Mouse (Mus musculus): ENCODE results near the gene Gpr157.
"Not testable (repeated sequence)": the region's sequence is repeated elsewhere in the genome, so short reads cannot be mapped to it uniquely, and the experiment has no call there.

Gene Gpr157

GRCm38 (mm10) chr4:150087161-150087889 is at the start of gene Gpr157:
Gene Gpr157 (plus strand): TSS chr4:150087365.
- in situ Hi-C loops (cut with MboI, MseI), result no loop called here

DNA sequence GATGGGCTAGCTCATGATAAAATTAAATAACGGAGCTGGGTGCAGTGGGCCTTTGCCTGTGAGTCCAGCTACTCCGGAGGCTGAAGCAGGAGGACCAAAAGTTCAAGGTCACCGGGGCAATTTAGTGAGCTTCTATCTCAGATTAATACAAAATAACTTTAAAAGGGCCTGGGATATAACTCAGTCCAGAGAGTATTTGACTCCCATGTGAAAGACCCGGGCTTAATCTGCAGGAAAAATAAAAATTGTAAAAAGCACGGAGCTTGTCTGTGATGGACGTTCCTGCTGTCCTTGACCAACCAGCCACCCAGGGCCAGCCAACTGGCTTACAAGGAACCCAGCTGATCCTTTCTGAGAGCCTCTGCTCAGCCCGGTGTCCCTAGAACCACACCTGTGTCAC is 48.6 kb upstream of the Gpr157 start:
- in situ Hi-C loops (cut with MboI, MseI), result loop anchor here (5.0 to 10.0 kb wide), 2 partner anchors 34 to 56 kb away; no protein-coding TSS in a partner anchor

GRCm38 (mm10) chr4:150040003-150040581 is 47.1 kb upstream of the Gpr157 start:
- in situ Hi-C loops (cut with MboI, MseI), result no loop called here

- in situ Hi-C loops (cut with MboI, MseI), result not testable (repeated sequence)
Observed at GRCm38 (mm10) chr4:150040856-150041255, 46.3 kb upstream of the Gpr157 start.

GRCm38 (mm10) chr4:150041346-150042110 is 45.6 kb upstream of the Gpr157 start:
- in situ Hi-C loops (cut with MboI, MseI), result no loop called here

DNA sequence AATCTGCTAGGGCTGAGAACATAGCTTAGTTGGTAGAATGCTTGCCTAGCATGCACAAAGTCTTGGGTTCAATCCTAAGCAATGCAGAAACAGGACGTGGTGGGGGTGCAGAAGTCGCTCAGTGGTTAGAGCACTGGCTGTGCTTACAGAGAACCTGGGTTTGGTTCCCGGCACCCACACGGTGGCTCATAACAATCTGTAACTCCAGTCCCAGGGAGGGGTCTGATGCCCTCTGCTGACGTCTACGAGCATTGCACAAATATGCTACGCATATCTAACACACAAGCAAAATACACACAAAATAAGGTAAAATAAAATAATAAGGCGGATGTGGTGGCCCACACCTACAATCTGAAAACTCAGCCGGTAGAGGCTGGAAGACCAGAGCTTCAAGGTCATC is 43.6 kb upstream of the Gpr157 start:
- in situ Hi-C loops (cut with MboI, MseI), result no loop called here

DNA sequence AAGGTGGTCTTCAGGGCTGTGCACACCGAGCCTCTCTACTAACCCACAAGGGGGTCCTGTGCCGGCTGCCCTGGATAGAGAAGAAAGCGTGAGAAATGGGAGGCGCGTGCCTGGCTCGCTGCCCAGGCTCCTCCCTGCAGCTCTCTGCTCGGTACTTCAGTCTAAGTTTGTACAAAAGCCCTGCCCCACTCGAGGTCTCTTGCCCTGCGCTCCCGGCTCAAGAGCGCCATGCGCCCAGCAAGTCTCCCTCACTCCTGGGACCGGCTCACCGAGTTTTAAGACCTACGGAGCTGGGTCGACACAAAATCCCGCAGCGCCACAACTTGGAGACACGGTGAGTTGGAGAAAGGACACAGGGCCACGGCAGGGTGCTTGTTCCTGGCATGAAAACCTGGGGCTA is 39.1 kb upstream of the Gpr157 start:
- in situ Hi-C loops (cut with MboI, MseI), result no loop called here

GRCm38 (mm10) chr4:150048478-150049156 is 38.5 kb upstream of the Gpr157 start:
- in situ Hi-C loops (cut with MboI, MseI), result no loop called here

DNA sequence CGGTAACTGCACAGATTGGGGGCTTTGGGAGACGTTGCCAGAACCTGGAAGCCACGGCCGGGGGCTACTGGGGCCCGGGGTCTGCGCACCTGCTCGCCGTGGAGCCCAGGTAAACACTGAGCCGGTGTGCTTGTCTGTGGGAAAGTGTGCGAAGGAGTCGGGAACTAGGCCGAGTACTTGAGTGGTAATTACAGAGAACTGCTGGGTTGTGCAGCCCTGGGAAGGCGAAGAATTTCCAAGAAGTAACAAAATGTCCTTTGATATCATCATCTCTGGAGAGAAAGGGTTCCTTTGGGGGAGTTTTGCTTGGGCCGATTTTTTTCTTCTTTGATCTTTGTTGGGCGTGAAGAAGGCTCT is 38.0 kb upstream of the Gpr157 start:
- in situ Hi-C loops (cut with MboI, MseI), result no loop called here

DNA sequence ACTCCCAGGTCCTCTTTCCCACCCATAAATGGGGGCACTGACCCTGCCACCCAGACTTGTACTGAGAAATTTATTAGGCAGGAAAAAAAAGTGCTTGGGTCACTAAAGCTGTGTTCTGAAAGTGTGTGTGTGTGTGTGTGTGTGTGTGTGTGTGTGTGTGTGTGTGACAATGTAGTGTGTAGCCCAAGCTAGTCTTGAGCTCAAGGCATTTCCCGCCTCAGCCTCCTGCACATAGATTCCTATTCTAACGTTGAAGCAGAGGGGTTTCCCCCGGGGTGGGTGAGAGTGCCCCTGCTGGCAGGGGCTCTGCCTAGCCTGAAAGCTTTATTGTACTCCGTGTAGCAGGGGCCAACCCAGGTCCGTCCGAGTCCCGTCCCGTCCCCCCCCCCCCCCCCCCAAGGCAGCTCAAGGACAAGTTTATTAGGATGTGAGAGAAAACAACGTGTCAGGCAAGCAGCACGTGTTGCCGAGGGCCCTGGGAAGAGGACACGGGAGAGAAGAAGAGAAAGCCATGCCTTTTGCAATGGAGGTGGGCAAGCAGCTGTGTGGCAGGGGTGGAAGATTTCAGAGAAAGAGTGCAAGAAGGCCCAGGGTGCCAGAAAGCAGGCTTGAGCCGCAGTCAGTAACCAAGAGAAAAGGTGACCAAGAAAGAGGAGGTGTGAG is 37.5 kb upstream of the Gpr157 start:
- in situ Hi-C loops (cut with MboI, MseI), result no loop called here

DNA sequence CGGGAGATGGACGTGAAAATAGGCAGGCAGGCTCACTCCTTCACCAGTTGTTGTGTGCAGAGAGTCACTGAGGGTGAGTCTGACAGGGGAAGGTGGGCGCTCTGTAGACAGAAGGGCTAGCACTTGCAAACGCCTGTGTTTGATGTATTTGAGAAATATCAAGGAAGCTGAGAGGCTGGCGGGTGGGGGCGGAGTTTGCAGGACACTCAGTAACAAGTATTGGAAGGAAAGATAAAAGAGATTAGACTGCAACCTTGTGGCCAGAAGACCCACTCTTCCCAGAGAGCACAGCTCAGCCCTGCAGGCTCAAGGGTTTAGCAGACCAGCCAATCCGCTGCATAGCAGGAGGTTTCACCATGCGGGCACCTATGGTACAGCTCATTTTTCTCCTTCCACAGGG is 35.7 kb upstream of the Gpr157 start:
- in situ Hi-C loops (cut with MboI, MseI), result no loop called here

- in situ Hi-C loops (cut with MboI, MseI), result no loop called here
Observed at GRCm38 (mm10) chr4:150052380-150052779, 34.8 kb upstream of the Gpr157 start.

GRCm38 (mm10) chr4:150056171-150056570 is 31.0 kb upstream of the Gpr157 start:
- in situ Hi-C loops (cut with MboI, MseI), result no loop called here

DNA sequence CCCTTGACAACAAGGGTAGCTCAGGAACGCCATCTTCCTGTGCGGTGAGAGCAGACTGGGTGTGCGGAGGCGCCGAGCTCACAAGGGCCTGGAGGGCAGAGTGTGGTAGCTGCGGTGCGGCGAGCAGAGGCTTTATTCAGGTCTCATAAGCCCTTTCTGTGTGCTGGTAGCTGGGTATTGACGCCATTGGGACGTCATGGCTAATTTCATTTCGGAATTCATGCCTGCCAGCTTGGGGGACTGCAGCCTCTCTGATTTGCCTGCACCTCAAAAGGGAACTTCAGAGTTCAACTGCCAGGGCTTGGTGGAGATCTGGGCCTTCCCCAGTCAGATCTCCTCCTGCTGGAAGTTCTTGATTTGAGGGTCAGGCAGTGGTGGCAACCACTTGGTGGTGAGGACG is 29.4 kb upstream of the Gpr157 start:
- in situ Hi-C loops (cut with MboI, MseI), result no loop called here

DNA sequence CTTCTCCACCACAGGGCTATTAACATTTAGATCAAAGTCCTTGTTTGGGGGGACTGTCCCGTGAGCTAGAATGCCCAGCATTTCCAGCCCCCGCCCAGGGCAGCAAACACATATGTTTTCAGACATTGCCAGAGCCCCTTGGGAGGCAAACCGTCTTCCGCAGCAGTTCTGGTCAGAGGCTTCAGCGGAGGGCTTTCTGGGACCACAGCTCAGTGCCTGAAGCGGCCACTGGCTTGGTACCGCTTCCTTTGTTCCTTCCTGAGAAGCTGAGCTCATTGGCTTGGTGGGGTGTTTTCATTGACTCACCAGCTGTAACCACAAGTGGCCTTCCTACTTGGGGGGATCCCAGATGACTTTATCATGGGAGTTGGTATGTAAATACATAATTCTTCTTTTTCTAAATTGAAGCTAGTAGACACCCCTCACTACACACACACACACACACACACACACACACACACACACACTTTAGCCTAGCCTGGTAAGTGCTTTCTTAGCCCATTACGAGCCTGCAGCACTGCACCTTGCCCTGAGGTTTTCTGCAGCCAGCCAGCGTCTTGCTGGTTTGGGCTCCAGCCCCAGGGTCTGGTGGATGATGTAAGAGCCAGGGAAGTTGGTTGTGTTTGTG is 27.2 kb upstream of the Gpr157 start:
- in situ Hi-C loops (cut with MboI, MseI), result no loop called here

- in situ Hi-C loops (cut with MboI, MseI), result no loop called here
Observed at GRCm38 (mm10) chr4:150060469-150061170, 26.5 kb upstream of the Gpr157 start.

GRCm38 (mm10) chr4:150061432-150062225 is 25.5 kb upstream of the Gpr157 start:
- in situ Hi-C loops (cut with MboI, MseI), result no loop called here

DNA sequence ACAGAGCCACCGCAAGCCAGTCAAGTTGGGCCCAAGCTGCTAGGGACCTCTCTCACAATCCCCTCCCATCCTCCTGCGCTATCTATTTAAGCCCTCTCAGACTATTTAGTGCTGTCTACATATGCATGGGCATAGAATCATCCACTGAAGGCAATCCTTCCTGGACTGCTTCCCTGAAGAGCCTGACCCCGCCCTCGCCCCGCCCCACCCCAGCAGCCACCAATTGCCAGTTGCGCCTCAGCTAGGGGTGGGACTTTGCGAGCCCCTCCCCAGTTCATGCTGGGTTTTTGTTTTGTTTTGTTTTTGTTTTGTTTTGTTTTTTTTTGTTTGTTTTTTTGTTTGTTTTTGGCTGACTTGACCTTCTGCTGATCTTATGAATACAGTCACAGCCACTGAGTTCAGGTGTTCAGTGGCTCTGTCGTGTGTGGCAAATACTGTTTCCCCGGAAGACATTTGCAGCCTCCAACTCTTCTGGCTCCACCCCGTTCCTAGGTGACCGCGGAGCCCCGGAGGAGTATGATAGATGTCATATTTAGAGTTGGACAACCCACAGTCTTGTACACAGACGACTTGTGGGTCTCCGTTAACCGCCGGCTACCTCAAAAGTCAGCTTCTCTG is 20.4 kb upstream of the Gpr157 start:
- in situ Hi-C loops (cut with MboI, MseI), result no loop called here

DNA sequence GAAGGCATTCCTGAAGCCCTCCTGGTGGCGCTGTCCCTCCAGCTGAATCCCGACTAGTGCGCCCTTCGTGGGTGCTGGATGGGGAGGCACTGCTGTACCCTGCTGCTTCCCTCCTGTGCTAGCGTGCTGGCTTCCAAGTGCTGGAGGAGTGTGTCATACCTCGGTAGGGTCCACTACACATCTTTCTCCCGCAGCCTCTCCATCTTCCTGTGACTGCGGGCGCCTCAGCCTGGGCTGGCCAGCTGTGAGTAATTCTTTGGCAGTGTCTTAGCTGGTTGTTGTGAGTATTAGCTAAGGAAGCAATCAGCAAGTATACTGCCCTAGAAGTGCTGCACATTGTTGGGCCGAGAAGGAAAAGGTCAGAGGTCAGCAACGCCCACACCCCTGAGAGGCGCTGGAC is 18.9 kb upstream of the Gpr157 start:
- in situ Hi-C loops (cut with MboI, MseI), result no loop called here

Measured in T-helper 17 cell (primary cell).